Mouse (Mus musculus) midbrain, embryonic 15.5 days (tissue): ENCODE data around the gene Dnah17. TPM values are rescaled to one million over a fixed set of nuclear protein-coding genes. Genes with fewer than 3 reads are reported as not detected.
A peak's percentile ranks its signal among the peaks of the same experiment; 100 is the strongest.

ENCODE experiments used
- ATAC-seq: fragments of 200-750 bp; cut with Nextera tagmentation; replicated peaks from 2 replicates; pipeline ENCODE4 v1.8.0; 2017; ENCODE audit warnings: moderate TSS enrichment
- H3K27ac ChIP-seq: fragments of 300-500 bp; sonication (generic); 2 replicates; pipeline ENCODE4 v1.5.1; 2015; ENCODE audit warnings: mild to moderate bottlenecking, inconsistent platforms
- H3K27me3 ChIP-seq: fragments of 300-500 bp; sonication (generic); replicated peaks from 2 replicates; pipeline ENCODE4 v1.6.1; 2015; ENCODE audit warnings: inconsistent platforms
- H3K36me3 ChIP-seq: fragments of 300-500 bp; sonication (generic); replicated peaks from 2 replicates; pipeline ENCODE4 v1.6.1; 2015; ENCODE audit warnings: inconsistent platforms
- H3K4me1 ChIP-seq: fragments of 300-500 bp; sonication (generic); 2 replicates; pipeline ENCODE4 v1.6.1; 2015; ENCODE audit warnings: inconsistent platforms
- H3K4me2 ChIP-seq: fragments of 300-500 bp; sonication (generic); 2 replicates; pipeline ENCODE4 v1.6.1; 2015; ENCODE audit warnings: inconsistent platforms, mild to moderate bottlenecking, moderate library complexity
- H3K4me3 ChIP-seq: fragments of 300-500 bp; sonication (generic); 2 replicates; pipeline ENCODE4 v1.5.1; 2015; ENCODE audit warnings: mild to moderate bottlenecking, inconsistent platforms
- H3K9ac ChIP-seq: fragments of 300-500 bp; sonication (generic); 2 replicates; pipeline ENCODE4 v1.6.1; 2015; ENCODE audit warnings: mild to moderate bottlenecking, inconsistent platforms
- H3K9me3 ChIP-seq: fragments of 300-500 bp; sonication (generic); 2 replicates; pipeline ENCODE4 v1.6.1; 2016; ENCODE audit warnings: inconsistent platforms
- WGBS: fragments of 180-500 bp; shearing (Covaris S2); methylation state at CpG from one replicate; pipeline ENCODE4 v1.1.7; 2015; ENCODE audit warnings: mixed read lengths; 5-methylcytosine and 5-hydroxymethylcytosine counted together
- polyA plus RNA-seq: library from polyadenylated mRNA; unstranded; fragments of >200 nt; fragmentation: Nextera tagmentation; extraction: Ambion mirVana; gene quantifications from 2 replicates; pipeline ENCODE4 v1.2.1, GENCODE M21; 2015

Dnah17 gene
- polyA plus RNA-seq, 1 experiment from 2014 or later: 0.34 TPM

GRCm38 (mm10) chr11:118079750-118080149 is 50.7 kb downstream of the Dnah17 start:
- no peak overlapping the region for H3K9ac ChIP-seq
- WGBS: 80% methylated on average over 14 of the region's 14 CpGs
- ATAC-seq: no peak

GRCm38 (mm10) chr11:118076929-118077328 is 53.5 kb downstream of the Dnah17 start:
- H3K9ac ChIP-seq: no peak overlapping the region
- WGBS: 83% methylated on average over 6 of the region's 6 CpGs

More at GRCm38 (mm10) chr11:118079750-118080149, 50.7 kb downstream of the Dnah17 start:
- Histone ChIP-seq H3K4me3 (no peak overlapping the region), H3K27ac (no peak overlapping the region), H3K4me1 (no peaks in the 10 kb centered on the region), H3K27me3 (no peaks in the 10 kb centered on the region), H3K4me2 (no peak overlapping the region), H3K36me3 (no peaks in the 10 kb centered on the region), H3K9me3 (no peaks in the 10 kb centered on the region)

GRCm38 (mm10) chr11:118075035-118075522 is 55.4 kb downstream of the Dnah17 start:
- H3K9ac ChIP-seq: no peak overlapping the region
- H3K4me3 ChIP-seq: no peak overlapping the region
- H3K36me3 ChIP-seq: no peaks in the 10 kb centered on the region
- no peak for ATAC-seq
- H3K9me3 ChIP-seq: no peaks in the 10 kb centered on the region
- no peaks in the 10 kb centered on the region for H3K4me1 ChIP-seq
- WGBS: 79% methylated on average over 17 of the region's 17 CpGs
- H3K4me2 ChIP-seq: no peak overlapping the region
- H3K27ac ChIP-seq: no peak overlapping the region
- H3K27me3 ChIP-seq: no peaks in the 10 kb centered on the region

More at GRCm38 (mm10) chr11:118076929-118077328, 53.5 kb downstream of the Dnah17 start:
- H3K4me2 ChIP-seq: no peak overlapping the region
- ATAC-seq: no peak
- H3K4me1 ChIP-seq: no peaks in the 10 kb centered on the region
- no peak overlapping the region for H3K4me3 ChIP-seq
- no peak overlapping the region for H3K27ac ChIP-seq
- H3K9me3 ChIP-seq: no peaks in the 10 kb centered on the region
- H3K36me3 ChIP-seq: no peaks in the 10 kb centered on the region
- H3K27me3 ChIP-seq: no peaks in the 10 kb centered on the region

GRCm38 (mm10) chr11:118071227-118071912 is 59.1 kb downstream of the Dnah17 start:
- Histone ChIP-seq H3K4me3 (no peak overlapping the region), H3K9me3 (no peaks in the 10 kb centered on the region), H3K4me2 (no peak overlapping the region), H3K27me3 (no peaks in the 10 kb centered on the region), H3K4me1 (no peaks in the 10 kb centered on the region), H3K9ac (no peak overlapping the region), H3K27ac (no peak overlapping the region), H3K36me3 (no peaks in the 10 kb centered on the region)
- WGBS: 34% methylated on average over 11 of the region's 11 CpGs
- ATAC-seq: no peak

DNA sequence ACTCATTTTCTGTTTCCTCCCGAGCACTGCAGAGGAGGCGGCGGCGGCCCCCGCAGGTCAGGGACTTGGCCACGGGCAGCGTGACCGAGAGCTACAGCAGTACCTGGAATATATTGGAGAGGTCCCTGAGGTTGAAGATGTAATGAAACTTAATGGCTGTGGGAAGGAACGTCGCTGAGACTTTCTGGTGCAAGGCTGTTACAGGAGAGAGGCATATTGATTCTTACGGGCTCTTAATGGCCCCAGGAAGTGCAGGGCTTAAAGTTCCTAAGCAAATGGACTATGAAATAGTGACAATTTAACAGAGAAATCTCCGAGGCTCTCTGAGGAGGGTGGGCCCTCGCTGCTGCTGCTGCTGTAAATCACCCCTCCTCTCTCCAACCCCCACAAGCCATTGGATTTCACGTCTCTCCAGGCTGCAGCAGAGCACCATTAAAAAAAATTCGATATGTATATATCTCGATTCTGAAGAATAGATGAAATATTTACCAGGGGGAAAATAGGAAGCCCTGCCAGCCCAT is 61.6 kb downstream of the Dnah17 start:
- WGBS: 75% methylated on average over 16 of the region's 16 CpGs
- no peak overlapping the region for H3K27ac ChIP-seq
- no peak for ATAC-seq

GRCm38 (mm10) chr11:118067588-118067987 is 62.8 kb downstream of the Dnah17 start:
- Histone ChIP-seq H3K4me1 (no peaks in the 10 kb centered on the region), H3K9me3 (no peaks in the 10 kb centered on the region), H3K4me3 (no peak overlapping the region), H3K36me3 (no peaks in the 10 kb centered on the region), H3K27me3 (no peaks in the 10 kb centered on the region), H3K9ac (no peak overlapping the region), H3K27ac (no peak overlapping the region), H3K4me2 (no peak overlapping the region)
- 67% methylated on average over 8 of the region's 8 CpGs for WGBS
- no peak for ATAC-seq

More for the DNA sequence above, 61.6 kb downstream of the Dnah17 start:
- H3K4me1 ChIP-seq: no peaks in the 10 kb centered on the region
- H3K9me3 ChIP-seq: no peaks in the 10 kb centered on the region
- no peak overlapping the region for H3K4me3 ChIP-seq
- H3K4me2 ChIP-seq: no peak overlapping the region
- H3K9ac ChIP-seq: no peak overlapping the region
- H3K27me3 ChIP-seq: no peaks in the 10 kb centered on the region
- no peaks in the 10 kb centered on the region for H3K36me3 ChIP-seq

- WGBS: 88% methylated on average over 14 of the region's 14 CpGs
- no peaks in the 10 kb centered on the region for H3K36me3 ChIP-seq
- no peak overlapping the region for H3K4me2 ChIP-seq
These were observed 70.4 kb downstream of the Dnah17 start for GRCm38 (mm10) chr11:118060038-118060437.

GRCm38 (mm10) chr11:118058872-118059271 is 71.6 kb downstream of the Dnah17 start:
- Histone ChIP-seq H3K9me3 (no peaks in the 10 kb centered on the region), H3K4me2 (no peak overlapping the region), H3K9ac (no peak overlapping the region), H3K27ac (no peak overlapping the region), H3K4me1 (0 out of 2 replicates have a peak, but pooled peaks cover 2% of the 10 kb centered on the region), H3K36me3 (no peaks in the 10 kb centered on the region), H3K27me3 (no peaks in the 10 kb centered on the region), H3K4me3 (no peak overlapping the region)
- no peak for ATAC-seq
- 62% methylated on average over 10 of the region's 10 CpGs for WGBS

More at GRCm38 (mm10) chr11:118060038-118060437, 70.4 kb downstream of the Dnah17 start:
- H3K4me3 ChIP-seq: no peak overlapping the region
- H3K9ac ChIP-seq: no peak overlapping the region
- no peaks in the 10 kb centered on the region for H3K9me3 ChIP-seq
- H3K27me3 ChIP-seq: no peaks in the 10 kb centered on the region
- no peak for ATAC-seq
- H3K27ac ChIP-seq: no peak overlapping the region
- H3K4me1 ChIP-seq: 0 out of 2 replicates have a peak, but pooled peaks cover 2% of the 10 kb centered on the region

GRCm38 (mm10) chr11:118058367-118058766 is 72.1 kb downstream of the Dnah17 start:
- no peak; the same call in 1 of the 2 replicates for ATAC-seq
- Histone ChIP-seq H3K9me3 (no peaks in the 10 kb centered on the region), H3K9ac (no peak overlapping the region), H3K4me3 (no peak overlapping the region), H3K27me3 (no peaks in the 10 kb centered on the region), H3K27ac (no peak overlapping the region), H3K36me3 (no peaks in the 10 kb centered on the region), H3K4me2 (no peak overlapping the region), H3K4me1 (0 out of 2 replicates have a peak, but pooled peaks cover 2% of the 10 kb centered on the region)
- 77% methylated on average over 12 of the region's 12 CpGs for WGBS

DNA sequence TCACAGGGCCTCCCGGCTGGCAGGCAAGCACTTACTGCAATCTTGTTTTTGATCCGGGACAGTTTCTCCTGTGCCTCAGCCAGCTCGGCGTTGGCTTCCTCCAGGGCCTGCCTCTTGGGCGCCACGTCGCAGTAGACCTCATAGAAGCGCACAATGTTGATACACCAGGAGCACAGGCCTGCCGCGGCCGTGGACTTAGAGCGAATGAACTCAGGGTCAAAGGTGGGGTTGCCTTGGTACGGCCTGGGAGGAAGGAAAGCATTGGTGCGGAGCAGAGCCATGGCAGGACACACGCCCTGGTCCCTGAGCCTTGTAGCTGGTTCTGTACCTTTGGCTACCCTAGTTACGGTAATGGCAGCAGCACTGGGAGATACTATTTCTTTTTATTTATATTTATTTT is 80.3 kb downstream of the Dnah17 start:
- WGBS: 86% methylated on average over 16 of the region's 16 CpGs
- Histone ChIP-seq H3K4me2 (no peak overlapping the region), H3K27ac (no peak overlapping the region), H3K4me1 (no peaks in the 10 kb centered on the region), H3K9ac (no peak overlapping the region), H3K27me3 (no peaks in the 10 kb centered on the region), H3K9me3 (no peaks in the 10 kb centered on the region), H3K4me3 (no peak overlapping the region), H3K36me3 (no peaks in the 10 kb centered on the region)
- ATAC-seq: no peak

DNA sequence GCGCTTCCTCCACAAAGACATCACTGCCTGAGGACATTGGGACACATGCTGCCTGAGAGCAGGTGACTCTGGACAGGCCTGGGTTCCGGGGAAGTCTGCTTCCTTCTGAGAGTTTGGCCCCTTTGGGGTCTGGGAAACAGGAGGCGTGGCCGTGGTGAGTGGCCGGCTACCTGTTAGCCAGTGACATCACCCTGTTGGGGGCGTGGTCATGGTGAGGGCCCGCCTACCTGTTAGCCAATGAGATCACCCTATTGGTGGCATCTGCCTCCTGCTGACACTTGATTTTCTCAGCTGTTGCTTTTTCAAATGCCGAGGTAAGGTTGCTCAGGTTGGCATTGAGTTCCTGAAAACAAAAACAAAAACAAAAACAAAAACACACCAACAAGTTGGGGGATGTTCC is 80.8 kb downstream of the Dnah17 start:
- 32% methylated on average over 8 of the region's 8 CpGs for WGBS
- no peak for ATAC-seq
- H3K36me3 ChIP-seq: no peaks in the 10 kb centered on the region

DNA sequence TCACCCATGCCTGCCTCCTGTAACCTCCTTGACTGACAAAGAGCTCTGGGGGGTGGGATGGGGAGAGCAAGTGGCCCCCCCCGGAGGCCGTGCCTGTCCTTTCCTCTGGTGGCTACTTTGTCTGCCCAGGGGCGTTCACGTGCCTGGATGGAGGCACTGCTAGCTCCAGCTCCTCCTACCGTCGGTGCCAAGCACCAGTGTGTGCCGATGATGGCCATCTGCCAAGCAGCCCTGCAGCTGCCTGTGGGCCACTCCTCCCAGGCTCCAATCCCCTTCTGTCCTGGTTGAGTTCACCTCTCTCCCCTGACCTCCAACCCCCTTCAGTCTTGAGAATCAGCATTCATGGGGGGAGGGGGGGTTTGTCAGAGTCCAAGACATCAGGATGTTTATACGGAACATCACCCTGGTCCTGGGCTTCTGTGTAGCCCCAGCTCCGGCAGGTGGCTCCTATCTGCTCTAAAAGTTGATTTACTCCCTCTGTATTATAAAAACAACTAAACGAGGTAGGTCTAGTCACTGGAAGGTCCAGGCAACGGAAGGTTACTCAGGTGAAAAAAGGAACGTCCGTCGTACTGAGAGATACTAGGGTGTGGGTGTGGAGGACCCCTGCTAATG is 87.0 kb downstream of the Dnah17 start:
- WGBS: 57% methylated on average over 14 of the region's 14 CpGs
- H3K36me3 ChIP-seq: no peaks in the 10 kb centered on the region
- H3K9ac ChIP-seq: no peak overlapping the region
- ATAC-seq: 0 out of 2 replicates have a peak, but pooled peaks have one; percentile 33
- H3K27ac ChIP-seq: no peak overlapping the region
- H3K4me1 ChIP-seq: 0 out of 2 replicates have a peak, but pooled peaks cover 10% of the 10 kb centered on the region
- no peaks in the 10 kb centered on the region for H3K9me3 ChIP-seq
- no peak overlapping the region for H3K4me2 ChIP-seq
- no peak overlapping the region for H3K4me3 ChIP-seq
- H3K27me3 ChIP-seq: no peaks in the 10 kb centered on the region

More for the DNA sequence above, 80.8 kb downstream of the Dnah17 start:
- H3K4me2 ChIP-seq: no peak overlapping the region
- H3K27me3 ChIP-seq: no peaks in the 10 kb centered on the region
- no peak overlapping the region for H3K9ac ChIP-seq
- no peak overlapping the region for H3K27ac ChIP-seq
- no peaks in the 10 kb centered on the region for H3K9me3 ChIP-seq
- no peaks in the 10 kb centered on the region for H3K4me1 ChIP-seq
- no peak overlapping the region for H3K4me3 ChIP-seq
